Mouse (Mus musculus) spleen, postnatal 36 days (tissue): ENCODE measurements around the gene Ctnna2.

Experiments
- DNase-seq, 2 experiments: peaks; one replicate each; pipeline ENCODE4 v3.0.0; 2022; ENCODE audit warnings: low spot score in 2 of 2, mixed read lengths in 1 of 2

Ctnna2 gene

DNA sequence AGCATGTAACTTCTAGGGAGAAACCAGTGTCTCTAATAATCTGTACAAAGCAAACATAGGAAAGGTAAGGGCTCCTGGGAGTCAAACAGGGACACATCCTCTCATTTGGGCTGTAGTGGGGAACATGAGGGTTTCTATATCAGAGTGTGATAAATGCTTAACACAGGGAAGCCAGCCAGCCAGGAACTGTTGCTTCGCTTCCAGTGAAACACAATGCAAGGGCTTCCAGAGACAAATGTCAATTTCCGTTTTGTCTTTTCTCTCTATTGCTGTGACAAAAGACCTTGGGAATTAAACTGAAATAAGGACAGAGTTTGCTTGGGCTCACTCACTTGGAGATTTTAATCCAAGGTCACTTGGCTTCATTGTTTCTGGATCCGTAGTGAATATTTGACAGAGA, 162.4 kb downstream of the Ctnna2 start:
- DNase-seq = no peak

DNA sequence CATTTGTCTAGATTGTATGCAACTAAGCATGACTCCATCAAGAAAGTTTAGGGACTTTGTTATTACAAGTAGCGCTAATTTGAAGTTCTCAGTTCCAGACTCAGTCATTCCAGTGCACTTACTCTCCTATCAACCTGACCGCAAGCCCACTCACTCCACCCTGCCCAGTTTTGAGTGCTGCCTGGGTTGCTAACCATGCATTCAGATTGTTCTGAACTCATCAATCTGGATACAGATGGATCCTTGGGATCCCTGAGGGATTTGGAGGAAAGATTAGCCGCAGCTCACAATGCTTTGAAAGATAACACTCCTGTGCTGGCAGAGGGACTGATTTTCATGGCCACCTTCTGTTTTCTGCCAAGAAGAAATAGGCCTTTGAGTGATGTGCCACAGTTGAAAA, 168.5 kb downstream of the Ctnna2 start:
- DNase-seq = no peak

DNA sequence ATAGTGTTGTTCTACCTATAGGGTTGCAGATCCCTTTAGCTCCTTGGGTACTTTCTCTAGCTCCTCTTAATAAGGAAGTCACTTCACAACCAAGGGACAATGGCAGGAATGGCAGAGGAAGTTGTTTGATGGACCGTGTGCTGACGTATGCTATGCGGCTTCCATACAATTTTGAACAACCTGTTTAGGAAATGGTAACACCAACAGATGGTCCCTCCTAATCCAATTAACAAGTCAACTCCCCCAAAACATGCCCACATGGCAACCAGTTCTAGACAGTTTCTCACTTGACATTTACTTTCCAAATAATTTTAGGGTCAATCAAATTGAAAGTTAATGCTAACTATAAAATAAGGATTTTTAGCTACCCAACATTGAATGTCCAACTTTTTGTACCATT, 176.9 kb downstream of the Ctnna2 start:
- no peak for DNase-seq

DNA sequence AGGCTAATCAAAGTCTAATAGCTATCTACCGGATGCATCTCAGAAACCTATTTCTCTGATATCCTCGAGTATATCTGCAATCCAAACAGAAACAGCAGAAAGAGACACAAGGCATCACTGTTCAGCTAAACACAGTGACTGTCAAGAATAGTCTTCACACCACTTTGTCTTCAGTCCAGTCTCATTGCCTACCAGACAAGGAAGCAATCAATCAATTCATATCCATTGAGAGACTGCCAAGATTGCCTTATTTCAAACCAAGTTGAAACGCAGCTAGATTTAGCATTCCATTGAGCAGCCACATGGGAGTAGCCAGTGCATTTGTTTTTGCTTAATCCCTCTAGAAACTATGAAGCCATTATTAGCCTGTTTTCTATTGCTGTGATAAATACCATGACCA, 196.2 kb downstream of the Ctnna2 start:
- no peak for DNase-seq

DNA sequence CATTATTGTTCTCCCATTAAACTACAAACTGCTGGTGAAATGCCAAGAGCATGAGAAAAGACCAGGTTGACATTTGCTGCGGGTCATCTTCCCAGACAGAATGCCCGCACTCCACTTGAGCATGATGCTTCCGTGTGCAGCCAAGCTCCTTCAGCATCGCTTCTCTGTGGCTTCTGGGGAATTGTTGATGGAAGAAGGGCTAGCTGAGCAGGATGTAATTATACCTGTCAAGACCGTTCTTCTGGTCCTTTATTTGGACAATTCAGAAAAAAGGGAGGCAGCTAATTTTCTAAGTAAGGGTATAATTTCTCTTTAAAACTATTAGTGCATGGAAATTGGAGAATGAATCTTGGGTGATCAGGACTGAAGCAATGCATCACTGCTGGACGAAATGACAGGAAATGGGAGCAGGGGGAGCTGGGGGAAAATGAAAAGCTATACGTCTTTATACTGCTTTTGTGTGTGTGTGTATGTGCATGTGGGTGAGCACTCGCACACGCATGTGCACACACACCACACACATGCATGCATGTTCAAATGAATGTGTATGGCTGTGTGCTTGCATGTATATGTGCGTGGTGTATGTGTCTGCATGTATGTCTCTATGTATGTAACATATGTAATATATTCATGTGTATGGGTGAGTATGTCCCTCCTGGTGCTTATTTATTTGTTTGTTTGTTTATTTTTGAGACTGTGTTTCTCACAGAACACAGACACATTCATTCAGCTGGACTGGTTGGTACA, 211.0 kb downstream of the Ctnna2 start:
- DNase-seq = no peak

GRCm38 (mm10) chr6:77758164-77758563, 221.3 kb downstream of the Ctnna2 start:
- DNase-seq = no peak

GRCm38 (mm10) chr6:77745426-77745825, 234.1 kb downstream of the Ctnna2 start:
- DNase-seq = no peak

GRCm38 (mm10) chr6:77743651-77744050, 235.8 kb downstream of the Ctnna2 start:
- DNase-seq = no peak

- DNase-seq = no peak
These were observed 236.5 kb downstream of the Ctnna2 start for GRCm38 (mm10) chr6:77742988-77743387.

GRCm38 (mm10) chr6:77738640-77739039, 240.9 kb downstream of the Ctnna2 start:
- no peak for DNase-seq

DNA sequence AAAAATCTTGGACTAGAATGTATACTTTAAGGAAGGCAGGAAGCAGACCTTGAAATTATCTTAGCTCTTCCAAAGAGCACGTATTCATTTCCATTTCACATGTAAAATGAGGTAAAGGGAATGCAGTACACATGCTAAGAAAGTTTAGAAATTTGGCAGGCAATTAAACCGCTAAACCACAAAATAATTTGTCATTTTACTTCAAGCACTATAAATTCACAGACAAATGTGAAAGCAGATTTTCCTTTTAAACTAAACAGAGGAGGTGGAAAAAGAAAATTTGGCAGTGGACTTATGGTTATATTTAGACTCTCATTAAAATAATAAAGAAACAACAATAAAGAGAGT, 254.6 kb downstream of the Ctnna2 start:
- DNase-seq = no peak

DNA sequence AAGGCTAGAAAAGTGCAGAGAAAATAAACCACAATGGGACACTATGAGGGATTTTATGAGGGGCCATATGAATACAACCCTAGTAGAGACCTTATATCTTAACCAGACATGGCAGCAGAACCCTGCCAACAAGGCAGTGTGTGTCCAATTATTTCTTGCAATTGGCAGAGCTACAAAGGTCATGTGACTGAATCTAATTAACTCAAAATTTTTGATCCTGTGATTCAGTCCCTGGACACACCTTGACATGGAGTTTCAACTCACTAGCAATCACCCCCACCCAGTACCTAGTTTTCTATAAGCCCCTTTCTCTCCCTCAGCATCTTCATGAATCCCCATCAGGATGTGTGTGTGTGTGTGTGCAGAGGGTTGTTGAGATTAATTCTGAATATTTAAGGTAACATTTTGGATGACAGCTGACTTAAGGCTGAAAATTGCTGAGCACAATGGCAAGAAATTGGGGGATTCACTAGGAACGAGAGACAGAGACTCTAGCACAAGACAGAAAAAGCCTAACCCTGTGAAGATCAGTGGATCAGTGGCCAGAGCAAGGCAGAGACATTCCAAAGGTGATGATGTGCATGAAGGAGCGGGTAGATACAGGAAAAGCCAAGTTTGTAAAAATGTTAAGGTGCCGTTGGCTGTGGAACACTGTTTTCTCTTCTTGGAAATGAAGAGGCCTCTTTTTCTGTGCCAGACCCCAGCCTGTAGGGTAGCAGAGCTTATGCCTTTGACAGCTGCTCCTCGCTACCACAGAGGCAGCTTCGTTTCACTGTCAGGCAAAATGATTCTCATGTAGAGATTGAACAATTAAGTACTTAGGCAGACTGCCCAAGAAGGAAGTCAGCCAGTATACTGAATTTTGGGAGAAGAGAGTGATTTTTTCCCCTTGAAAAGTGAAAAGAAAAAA, 255.2 kb downstream of the Ctnna2 start:
- no peak for DNase-seq

DNA sequence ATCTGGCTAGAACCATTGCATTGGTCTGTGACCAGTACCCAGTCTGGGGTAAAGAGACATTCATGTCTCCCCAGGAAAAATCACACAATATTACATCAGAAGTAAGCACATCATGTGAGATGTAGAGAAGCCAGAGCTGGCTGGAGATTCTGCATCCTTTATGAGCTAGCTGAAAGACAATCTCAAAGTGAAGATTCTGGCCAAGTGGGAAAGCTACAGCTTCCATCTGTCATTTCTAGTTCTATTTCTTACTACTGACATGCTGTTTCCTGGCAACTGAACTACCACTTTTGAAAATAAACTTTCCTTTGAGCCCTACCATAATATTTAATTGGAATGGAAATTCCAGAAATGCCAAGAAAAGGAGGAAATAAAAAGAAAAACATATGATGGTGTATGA, 285.4 kb downstream of the Ctnna2 start:
- DNase-seq = no peak

DNA sequence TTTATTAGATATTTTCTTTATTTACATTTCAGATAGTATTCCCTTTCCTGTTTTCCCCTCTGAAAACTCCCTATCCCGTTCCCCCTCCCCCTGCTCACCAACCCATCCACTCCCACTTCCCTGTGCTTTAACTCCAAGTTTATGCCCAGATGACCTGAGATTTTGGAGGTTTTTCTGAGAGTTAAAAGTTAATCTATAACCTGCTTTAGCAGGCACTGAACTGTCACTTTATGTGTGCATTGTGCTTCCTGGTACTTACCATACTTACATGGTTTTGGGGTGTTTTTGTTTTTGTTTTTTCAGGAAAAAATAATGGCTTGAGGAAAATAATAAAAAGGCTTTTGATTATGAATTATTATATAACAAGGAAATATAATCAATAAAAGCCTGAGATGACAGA, 292.3 kb downstream of the Ctnna2 start:
- no peak for DNase-seq

DNA sequence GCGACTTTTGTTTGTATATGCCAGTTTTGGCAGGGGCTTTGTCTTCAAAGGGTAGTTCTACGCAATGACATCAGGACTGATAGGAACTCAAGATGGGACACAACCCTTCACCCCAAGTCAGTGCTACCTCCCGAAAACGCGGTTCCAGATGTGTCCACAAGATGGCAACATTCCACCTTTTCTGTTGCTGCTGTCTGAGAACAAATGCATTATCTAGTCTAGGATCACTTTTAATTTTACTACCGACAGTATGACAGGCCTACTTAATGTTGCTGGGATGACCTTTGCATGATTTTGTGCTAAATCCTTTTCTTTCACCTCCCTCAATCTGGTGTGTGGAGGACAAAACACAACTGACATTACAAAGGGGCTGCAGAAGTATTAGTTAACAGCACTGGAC, 329.4 kb downstream of the Ctnna2 start:
- DNase-seq = no peak

GRCm38 (mm10) chr6:77644591-77644990, 334.9 kb downstream of the Ctnna2 start:
- DNase-seq = no peak

- no peak for DNase-seq
These were observed 340.7 kb downstream of the Ctnna2 start for GRCm38 (mm10) chr6:77638784-77639183.

DNA sequence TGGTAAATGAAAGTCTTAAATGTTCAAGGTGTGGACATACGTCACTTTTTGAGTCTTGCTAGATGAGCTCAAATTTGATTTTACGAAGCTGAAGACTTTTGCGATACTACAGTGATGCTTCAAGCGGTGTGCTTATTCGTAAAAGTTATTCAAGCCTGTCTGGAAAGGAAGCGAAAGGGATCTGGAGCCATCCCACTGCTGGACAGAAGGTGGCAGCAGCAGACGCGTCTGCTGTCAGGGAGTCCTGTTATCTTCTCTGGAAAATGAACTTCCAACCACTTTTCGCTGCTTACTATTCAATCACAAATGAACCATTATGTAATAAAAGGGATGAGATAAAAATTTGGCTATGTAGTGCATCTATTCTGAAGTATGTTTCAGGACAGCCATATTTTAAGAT, 345.5 kb downstream of the Ctnna2 start:
- DNase-seq = no peak

GRCm38 (mm10) chr6:77628573-77629192, 350.8 kb downstream of the Ctnna2 start:
- DNase-seq = no peak

- no peak for DNase-seq
These were observed 374.7 kb downstream of the Ctnna2 start for GRCm38 (mm10) chr6:77604642-77605392.

GRCm38 (mm10) chr6:77603914-77604313, 375.6 kb downstream of the Ctnna2 start:
- no peak for DNase-seq

DNA sequence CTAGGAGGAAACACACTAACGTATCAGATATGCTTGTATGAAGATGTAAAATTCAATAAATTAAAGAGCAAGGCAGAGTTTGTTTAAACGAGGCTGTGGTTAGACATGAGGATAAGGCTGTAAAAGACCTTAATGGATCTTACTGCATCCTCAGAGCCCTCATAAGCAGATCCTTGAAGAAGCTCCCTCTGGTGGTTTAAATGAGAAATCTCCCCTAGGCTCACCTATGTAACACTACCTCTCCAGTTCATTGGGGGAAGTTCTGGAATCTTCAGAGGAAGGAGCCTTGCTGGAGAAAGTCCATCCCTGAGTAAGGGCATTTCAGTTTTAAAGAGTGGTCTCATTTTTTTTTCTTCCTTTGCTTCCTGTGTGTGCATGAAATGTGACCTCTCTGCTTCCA, 380.3 kb downstream of the Ctnna2 start:
- no peak for DNase-seq
